Mouse (Mus musculus) adrenal gland, postnatal 10 days (tissue): ENCODE results near the gene Ano7. TPM values are rescaled to one million over a fixed set of nuclear protein-coding genes. Genes with fewer than 3 reads are reported as not detected.

ENCODE experiments used
- DNase-seq: peaks from one replicate; pipeline ENCODE4 v3.0.0; 2021; ENCODE audit warnings: mixed read lengths
- long read RNA-seq, 2 experiments: library from polyadenylated mRNA; stranded (forward); transcript quantifications; one replicate each; pipeline ENCODE4 v2.0.0; 2021
- total RNA-seq, 2 experiments: library from RNA; stranded (reverse); gene quantifications; 2 replicates each; pipeline ENCODE4 v1.2.3; 2021

The Ano7 gene
- not detected for total RNA-seq
- long read RNA-seq, experiment 1, result 0 reads
- long read RNA-seq, experiment 2, result 0 reads

GRCm38 (mm10) chr1:93373665-93374064 is at the start of gene Ano7:
TSS of gene Ano7 (plus strand) at chr1:93373930.
- no peak for DNase-seq

DNA sequence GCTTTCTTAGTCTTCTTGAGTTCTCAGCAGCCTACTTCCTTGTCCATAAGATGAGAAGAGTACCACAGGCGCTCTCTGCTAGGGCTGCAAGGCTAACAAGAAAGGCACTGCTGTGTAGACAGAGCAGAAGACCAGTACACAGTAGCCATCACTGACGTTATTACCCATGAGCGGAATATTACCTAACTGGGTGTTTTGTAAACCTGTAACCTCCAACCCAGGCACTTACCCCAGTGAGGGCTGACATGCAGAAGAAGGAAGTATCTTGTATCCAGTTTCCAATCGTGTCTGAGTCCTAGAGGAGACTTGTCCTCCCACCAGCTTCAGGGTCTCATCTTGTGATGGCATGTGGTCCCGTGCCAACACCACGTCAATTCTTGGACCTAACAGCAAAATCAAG is 49.8 kb upstream of the Ano7 start:
- DNase-seq, result no peak

- peak; percentile 27 for DNase-seq
These were observed 47.3 kb upstream of the Ano7 start for GRCm38 (mm10) chr1:93326446-93326845.

DNA sequence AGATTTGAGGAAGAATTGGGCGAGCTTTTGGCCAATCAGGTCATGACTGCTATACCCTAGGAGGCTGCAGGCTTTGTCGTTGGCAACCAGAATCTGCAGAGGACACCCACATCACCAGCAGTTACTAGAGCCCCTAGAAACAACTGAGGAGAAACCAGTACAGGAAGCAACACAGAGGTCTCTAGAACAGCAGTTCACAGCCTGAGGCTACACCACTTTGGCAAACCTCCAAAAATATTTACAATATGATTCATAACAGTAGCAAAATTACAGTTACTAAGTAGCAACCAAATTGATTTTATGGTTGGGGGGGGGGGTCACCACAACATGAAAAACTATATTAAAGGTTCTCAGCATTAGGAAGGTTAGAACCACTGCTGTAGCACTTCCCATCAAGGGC is 39.1 kb upstream of the Ano7 start:
- no peak for DNase-seq

GRCm38 (mm10) chr1:93342648-93343503 is 30.9 kb upstream of the Ano7 start, which contains the start of the genes Ppp1r7 and Pask:
TSS of gene Ppp1r7 (plus strand) at chr1:93342854.
TSS of gene Pask (minus strand) at chr1:93343482.
- peak; percentile 95 for DNase-seq

DNA sequence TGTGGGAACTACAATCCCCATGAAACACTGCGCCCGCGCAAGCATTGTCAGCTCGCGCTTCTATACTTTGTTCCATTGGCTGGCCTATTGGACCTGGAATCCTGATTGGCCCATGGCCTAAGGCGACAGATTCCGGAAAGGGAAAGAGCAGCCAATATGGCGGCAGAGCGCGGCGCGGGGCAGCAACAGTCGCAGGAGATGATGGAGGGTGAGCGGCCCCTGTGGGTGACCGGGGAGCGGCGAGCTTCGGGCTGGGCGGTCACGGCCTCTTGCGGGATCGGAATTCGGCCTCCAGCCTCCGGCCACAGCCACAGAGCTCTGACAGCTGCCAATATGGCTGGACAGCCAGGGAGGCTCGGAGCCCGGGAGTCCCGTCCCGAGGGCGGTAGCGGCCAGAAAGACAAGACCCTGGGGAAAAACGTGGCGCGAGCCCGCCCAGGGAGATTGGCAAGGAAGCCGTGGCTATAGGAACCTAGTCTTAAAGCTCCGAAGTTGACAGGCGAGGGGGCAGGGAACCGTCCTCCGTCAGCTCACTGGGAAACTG is 30.2 kb upstream of the Ano7 start:
- peak; percentile 94 for DNase-seq

DNA sequence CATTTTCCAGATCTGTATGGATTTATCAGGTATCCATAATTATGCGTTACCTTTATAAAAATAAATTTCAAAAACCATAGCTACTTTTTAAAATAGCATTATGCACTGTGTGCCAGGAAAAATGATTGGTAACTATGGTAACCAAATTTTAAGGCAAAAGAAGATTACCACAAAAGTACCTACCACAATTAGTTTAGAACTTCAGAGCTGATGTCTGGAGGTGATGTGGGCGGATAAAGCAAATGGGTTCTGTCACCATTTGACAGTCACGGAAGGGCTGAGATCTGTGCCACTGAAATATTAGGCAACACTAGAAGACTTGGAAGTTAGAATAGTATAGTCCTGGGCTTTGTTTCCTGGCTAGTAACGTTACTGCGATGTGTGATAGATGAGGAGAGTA is 26.6 kb upstream of the Ano7 start:
- no peak for DNase-seq

DNA sequence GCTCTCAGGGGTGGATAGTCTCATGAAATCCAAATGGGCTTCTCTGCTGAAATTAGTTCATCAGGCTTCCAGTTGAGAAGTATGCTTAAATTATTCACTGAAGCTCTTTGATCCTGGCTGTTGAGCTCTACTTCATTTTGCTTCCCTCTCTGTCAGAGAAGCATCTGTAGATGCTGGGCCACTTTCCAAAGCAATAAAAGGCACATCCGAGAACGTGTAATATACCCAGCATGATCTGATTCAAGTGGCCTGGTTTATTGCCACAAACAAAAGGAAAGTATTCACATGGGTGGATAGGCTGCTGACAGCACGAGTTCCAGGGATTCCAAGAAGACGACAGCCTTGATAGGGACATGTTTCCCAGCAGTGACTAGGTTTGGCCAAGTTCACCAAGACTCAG is 24.0 kb upstream of the Ano7 start:
- DNase-seq, result no peak

GRCm38 (mm10) chr1:93352724-93353123 is 21.0 kb upstream of the Ano7 start:
- no peak for DNase-seq

GRCm38 (mm10) chr1:93362661-93363060 is 11.1 kb upstream of the Ano7 start:
- peak; percentile 19 for DNase-seq

DNA sequence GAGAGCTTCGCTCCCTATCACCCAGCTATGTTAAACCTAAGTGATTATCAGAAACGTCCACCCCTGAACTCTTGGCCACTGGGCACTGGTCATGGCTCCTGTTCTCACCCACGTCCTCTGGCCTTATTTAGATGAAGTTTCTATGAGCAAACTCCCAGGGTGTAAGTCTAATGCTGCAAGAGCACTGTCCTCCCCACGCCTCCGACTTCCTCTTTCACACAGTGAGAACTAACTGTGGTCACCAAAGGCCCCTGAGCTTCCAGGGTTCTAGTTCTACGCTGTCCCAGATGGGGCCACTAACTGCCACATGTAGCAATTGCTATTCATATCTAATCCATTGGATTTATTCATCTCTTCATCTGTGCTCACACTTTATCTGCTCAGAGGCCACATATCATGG is 8.1 kb upstream of the Ano7 start:
- DNase-seq, result no peak

- DNase-seq, result no peak
These were observed 3.6 kb downstream of the Ano7 start for GRCm38 (mm10) chr1:93377307-93377706.

DNA sequence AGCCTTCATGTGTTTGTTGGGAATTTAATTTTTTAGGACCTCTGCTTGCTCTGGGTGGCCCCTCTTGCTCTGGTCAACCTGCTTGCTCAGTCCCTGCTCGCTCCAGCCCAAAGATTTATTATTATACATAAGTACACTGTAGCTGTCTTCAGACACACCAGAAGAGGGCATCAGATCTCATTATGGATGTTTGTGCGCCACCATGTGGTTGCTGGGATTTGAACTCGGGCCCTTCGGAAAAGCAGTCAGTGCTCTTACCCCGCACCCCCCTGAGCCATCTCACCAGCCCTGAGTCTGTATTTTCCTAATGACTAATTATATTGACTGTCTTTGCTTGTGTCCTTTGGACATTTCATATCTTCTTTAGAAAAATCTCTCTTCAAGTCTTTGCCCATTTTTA is 5.4 kb downstream of the Ano7 start:
- no peak for DNase-seq

GRCm38 (mm10) chr1:93387198-93387597 is 13.5 kb downstream of the Ano7 start:
- no peak for DNase-seq

GRCm38 (mm10) chr1:93388906-93389305 is 15.2 kb downstream of the Ano7 start:
- DNase-seq, result no peak

DNA sequence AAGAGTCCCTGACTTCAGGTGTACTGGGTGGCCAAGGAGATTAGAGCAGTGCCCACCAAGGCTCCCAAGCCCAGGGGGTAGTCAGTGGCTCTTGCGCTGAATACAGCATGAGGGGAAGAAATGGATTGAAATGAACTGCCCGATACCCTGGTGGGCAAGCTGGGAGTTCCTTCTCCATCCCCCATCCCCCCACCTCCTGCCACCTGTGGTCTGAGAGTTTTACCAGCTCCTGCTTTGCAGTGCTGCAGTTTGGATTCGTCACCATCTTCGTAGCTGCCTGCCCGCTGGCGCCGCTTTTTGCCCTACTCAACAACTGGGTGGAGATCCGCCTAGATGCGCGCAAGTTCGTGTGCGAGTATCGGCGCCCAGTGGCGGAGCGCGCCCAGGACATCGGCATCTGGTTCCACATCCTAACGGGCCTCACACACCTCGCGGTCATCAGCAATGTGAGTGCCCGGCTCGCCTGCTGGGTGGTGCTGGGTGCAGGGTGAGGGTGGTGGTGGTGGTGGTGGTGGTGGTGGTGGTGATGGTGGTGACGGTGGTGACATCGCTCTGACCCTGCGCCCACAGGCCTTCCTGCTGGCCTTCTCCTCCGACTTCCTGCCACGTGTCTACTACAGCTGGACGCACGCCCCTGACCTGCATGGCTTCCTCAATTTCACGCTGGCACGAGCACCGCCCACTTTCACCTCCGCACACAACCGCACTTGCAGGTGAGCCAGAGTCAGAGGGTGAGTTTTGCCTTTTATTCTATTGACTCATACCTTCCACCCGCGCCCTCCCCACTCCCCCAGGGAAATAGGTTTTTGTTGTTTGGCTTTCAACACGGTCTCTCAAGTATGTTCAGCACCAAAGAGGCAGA is 27.7 kb downstream of the Ano7 start:
- peak; percentile 21 for DNase-seq

GRCm38 (mm10) chr1:93403403-93403802 is 29.7 kb downstream of the Ano7 start:
- DNase-seq, result no peak

GRCm38 (mm10) chr1:93432087-93432486 is 58.4 kb downstream of the Ano7 start:
- no peak for DNase-seq

DNA sequence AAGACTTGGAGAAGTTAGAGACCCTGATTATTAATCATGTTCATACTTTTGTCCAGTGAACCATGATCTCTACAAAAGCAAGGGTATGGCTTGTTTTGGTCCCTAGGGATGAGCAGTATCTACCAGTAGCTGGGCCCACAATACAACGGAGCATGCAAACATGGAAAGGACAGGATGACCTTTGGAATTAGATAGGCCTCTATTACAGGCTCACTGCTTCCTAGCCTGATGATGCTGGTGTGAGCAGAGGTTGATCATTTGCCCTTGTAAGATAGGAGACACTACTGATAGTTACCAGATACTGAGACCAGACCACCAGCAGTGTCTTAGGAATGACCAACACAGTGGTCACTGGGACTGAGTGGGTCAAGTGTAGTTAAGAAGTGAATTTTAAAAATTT is 65.6 kb downstream of the Ano7 start:
- no peak for DNase-seq

DNA sequence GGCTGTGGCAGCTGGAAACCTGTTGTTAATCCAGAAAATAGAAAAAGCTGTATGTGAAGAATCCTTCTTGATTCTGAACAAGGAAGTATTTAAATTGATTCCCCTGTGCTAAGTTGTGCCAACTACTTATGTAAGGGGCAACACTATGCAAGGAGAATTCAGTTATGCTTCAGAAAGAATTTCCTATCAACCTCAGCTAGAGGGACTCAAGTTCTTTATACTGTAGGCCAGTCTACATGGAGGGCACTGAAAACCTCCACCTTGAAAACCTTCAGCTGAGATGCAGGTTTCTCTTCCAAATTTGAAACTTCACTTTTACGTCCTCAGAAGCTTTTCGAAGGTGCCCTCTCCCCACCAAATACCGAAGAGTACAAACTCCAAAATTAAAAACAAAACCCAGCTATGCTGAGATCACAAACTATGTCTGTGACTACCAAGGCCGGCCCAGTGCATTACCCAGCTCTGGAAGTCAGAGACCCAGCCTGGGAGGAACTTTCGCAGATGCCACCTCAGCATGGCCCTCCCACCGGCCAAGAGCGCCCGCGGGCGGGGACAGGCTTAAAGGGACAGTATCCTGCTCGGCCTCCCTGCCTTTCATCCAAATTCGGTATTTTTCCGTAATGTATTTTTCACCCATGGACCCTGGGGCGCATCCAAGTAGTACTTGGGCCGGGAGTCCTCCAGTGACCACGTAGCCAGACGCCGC is 70.8 kb downstream of the Ano7 start:
- peak; percentile 93 for DNase-seq

DNA sequence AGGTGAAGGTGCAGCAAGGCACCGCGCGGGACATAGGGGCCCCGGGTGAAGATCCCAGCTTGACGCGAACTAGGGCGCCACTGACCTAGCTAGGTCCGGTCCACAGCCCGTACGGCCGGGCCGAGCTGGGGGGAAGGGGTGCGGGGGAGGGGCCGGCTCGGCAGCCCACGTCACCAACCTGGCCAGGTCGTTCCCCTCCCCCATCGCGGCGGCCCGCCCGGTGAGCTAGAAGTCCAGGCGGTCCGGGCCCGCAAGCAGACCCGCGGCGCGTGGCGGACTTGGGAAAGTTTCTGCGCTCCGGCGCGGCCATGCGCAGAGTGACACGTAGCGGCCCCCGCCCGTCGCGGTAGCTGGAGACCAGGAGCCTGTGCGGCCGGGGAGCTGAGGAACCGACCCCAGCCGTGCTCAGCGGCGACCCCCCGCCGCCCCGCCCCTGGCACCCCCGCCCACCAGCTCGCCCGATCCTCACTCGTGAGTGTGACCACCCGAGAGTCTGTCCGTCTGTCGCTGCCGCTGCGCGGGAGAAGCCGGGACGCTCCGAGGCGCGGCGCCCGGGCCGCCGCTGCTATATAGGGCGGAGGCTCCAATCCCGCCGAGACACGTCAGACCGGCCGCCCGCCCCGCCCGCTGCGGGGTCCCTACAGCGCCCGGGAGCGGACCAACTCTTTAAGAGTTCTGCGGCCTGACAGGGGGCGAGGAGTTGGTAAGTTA is 71.5 kb downstream of the Ano7 start:
- DNase-seq, result peak; percentile 92

DNA sequence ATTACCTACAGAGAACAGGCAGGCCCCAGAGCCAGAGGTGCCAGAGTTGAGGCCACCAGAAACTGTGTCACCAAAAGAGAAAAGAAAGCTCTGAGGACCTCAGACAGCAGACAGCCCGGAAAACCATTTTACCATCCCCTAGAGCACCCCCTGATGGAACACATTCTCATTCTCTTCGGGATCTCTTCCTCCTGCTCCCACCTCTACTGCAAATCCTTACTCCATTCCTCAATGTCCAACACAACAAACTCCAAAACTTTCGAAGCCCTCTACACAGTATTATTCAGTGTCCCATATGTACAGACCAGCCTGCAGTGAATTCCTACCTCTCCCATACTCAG is 72.1 kb downstream of the Ano7 start:
- DNase-seq, result no peak
